Mouse (Mus musculus) adrenal gland, adult 8-10 months (tissue): Measurements from ENCODE around the gene Nupl1. TPM values are rescaled to one million over a fixed set of nuclear protein-coding genes. Genes with fewer than 3 reads are reported as not detected.

Source experiments
- DNase-seq: peaks from one replicate; pipeline ENCODE4 v3.0.0; 2022
- microRNA-seq, 2 experiments: library from miRNA; unstranded; fragments of <30 nt; microRNA quantifications; one replicate each; pipeline ENCODE4 v1.2.0; 2022
- total RNA-seq, 4 experiments: library from RNA; stranded (reverse); gene quantifications; 2 replicates each; pipeline ENCODE4 v1.2.4; 2022

Nupl1 gene
- total RNA-seq, 4 experiments from 2014 or later: 0.12 TPM; not detected in 3

DNA sequence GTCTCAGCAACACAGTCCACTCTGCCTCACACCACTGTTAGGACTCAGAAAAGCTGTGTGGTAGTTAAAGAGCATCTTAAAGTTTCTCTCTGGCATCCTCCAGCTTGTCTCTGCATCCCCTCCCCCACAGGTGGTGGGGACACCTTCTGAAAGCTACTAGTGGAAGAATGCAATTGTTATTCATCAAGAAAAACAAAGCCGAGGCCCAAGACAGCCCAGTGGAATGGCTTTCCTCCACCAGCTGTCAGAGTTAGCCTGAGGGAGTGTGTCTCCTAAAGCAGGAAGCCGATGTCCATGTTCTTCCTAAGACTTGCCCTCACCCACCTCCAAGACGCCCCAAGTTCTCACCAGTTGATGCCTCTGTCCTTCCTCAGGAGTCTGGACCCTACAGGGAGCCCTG, 102.3 kb downstream of the Nupl1 start:
- no peak for DNase-seq

- DNase-seq: no peak
These were observed 108.0 kb downstream of the Nupl1 start for GRCm38 (mm10) chr14:60143234-60143633.

DNA sequence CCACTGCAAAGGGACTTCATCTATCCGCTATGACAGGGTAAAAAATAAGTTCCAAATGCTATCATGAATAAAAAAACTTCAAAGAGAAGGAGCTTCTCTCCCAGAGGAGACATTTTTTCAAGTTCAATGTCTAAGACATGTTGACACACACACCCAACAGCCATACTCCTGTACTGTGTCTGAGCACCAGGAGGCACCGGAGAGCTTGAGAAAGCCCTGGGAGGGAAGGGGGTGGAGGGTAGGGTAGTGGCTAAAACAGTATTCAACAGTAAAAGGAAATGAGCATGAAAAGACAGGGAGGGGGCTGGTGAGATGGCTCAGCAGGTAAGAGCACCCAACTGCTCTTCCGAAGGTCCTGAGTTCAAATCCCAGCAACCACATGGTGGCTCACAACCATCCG, 112.9 kb downstream of the Nupl1 start:
- DNase-seq: no peak

DNA sequence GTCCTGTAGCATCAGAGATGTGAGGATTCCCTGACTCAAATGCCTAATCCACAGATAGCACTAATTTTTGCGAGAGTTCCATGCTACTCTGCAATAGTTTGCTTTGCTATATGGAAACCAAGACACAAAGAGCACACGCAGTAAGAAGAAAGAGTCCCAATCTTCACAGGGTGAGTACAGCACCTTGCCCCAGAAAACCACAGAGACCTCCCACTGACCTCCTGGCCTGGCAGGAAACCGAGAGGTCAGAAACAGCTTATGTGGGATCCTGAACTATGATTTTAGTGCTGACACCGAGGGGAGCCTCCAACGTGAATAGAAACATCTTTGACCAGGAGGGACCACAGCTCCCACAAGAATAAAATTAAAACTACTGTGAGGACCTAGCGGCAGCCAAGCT, 113.4 kb downstream of the Nupl1 start:
- DNase-seq: no peak

- no peak for DNase-seq
These were observed 115.4 kb downstream of the Nupl1 start for GRCm38 (mm10) chr14:60135801-60136200.

- DNase-seq: no peak
These were observed 116.5 kb downstream of the Nupl1 start for GRCm38 (mm10) chr14:60134720-60135119.

Small RNA genes lying within 50 kb of the gene (microRNA-seq; reads per million reads assigned to microRNA genes)
- gene Mir719: 0 reads per million in 2 experiments

Other genes starting within 250 kb of the Nupl1 start
- 1 to 10 TPM; 1.1 to 4.7 (median 2.3) TPM for gene Atp8a2, start 54.3 kb downstream of the Nupl1 start, total RNA-seq
- gene Gm49336, start 76 bp upstream of the Nupl1 start, total RNA-seq: 10 to 100 TPM; 33.5 to 38.4 (median 36.6) TPM
- gene Mtmr6, start 13.8 kb upstream of the Nupl1 start, total RNA-seq: 10 to 100 TPM; 47.6 to 66.7 (median 59.9) TPM
- 1 to 10 TPM; 4.4 to 5.9 (median 4.6) TPM for gene Amer2, start 121.8 kb upstream of the Nupl1 start, total RNA-seq